Comparison of ENCODE assay signal across 8 mouse cellular contexts in the genomic region with DNA sequence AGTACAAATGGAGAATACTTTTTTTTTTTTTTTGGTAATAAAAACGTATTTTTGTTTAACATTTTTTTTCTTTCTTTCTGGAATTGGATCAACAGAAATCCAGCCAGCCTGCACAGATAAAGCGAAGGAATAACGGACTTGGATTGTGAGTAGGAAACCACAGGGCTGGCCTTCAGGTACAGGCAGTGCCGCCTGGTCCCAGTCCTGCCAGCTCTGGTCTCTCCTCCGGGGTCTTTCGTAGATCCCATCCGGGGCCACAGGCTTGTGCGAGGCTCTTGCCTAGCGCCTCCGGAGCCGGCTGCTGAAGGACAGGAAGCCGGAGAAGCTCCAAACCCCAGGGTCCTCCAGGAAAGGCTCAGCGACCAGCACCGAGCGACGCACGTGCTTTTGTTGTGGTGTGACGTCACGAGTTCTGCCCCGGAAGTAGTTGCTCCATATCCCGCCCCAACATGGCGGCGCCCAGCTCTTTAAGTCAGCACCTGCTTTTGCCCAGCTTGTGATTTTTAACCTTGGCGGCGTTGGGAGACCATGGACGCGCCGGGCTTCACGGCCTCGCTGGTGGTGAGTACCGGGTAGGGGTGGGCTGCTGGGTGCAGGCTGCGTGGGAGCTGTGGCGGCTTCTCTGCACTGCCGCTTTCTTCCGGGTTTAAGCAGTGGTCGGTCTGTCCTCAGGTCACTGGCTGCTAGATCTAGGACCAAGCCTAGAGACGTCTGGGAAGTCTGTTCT. TPM values are rescaled to one million over a fixed set of nuclear protein-coding genes. Genes with fewer than 3 reads are reported as not detected.
DNase-seq lines count a peak whose midpoint lies in the region; ATAC-seq lines count a peak whose summit lies in the region.

A gene (plus strand): TSS at position 435 of the 727 bp plus-strand sequence.

- H3K27ac ChIP-seq in heart, embryonic 13.5 days (replicated peaks): peak within 1 kb of the TSS; percentile 69
- H3K27ac ChIP-seq in liver, embryonic 12.5 days: no peak within 1 kb of the TSS
- no peak within 1 kb of the TSS for H3K27ac ChIP-seq in stomach, embryonic 15.5 days

- peak; percentile 85 for ATAC-seq in erythroid progenitor cell, adult 5-6 weeks (replicated peaks; ENCODE audit: low FRiP score, poor library complexity, severe bottlenecking)
- ATAC-seq in heart, embryonic 13.5 days (ENCODE audit: extremely low read depth, insufficient number of reproducible peaks, low FRiP score, low TSS enrichment): peak; percentile 77
- ATAC-seq in liver, embryonic 12.5 days: peak; percentile 90
- peak; percentile 91 for ATAC-seq in stomach, embryonic 15.5 days (ENCODE audit: insufficient read depth, low FRiP score, low read depth)

- under 1% methylated on average over 37 of the region's 37 CpGs for WGBS in heart, embryonic 13.5 days
- under 1% methylated on average over 37 of the region's 37 CpGs for WGBS in liver, embryonic 12.5 days (ENCODE audit: insufficient replicate concordance)
- under 1% methylated on average over 37 of the region's 37 CpGs for WGBS in stomach, embryonic 15.5 days

- no peaks in the 10 kb centered on the region for H3K36me3 ChIP-seq in heart, embryonic 13.5 days
- H3K36me3 ChIP-seq in liver, embryonic 12.5 days: no peaks in the 10 kb centered on the region
- no peaks in the 10 kb centered on the region for H3K36me3 ChIP-seq in stomach, embryonic 15.5 days

- peak within 1 kb of the TSS; percentile 88 for H3K4me3 ChIP-seq in heart, embryonic 13.5 days
- H3K4me3 ChIP-seq in liver, embryonic 12.5 days: peak within 1 kb of the TSS; percentile 73
- H3K4me3 ChIP-seq in stomach, embryonic 15.5 days (replicated peaks): peak within 1 kb of the TSS; percentile 80

- peak within 1 kb of the TSS; percentile 86 for H3K9ac ChIP-seq in heart, embryonic 13.5 days
- H3K9ac ChIP-seq in liver, embryonic 12.5 days: peak within 1 kb of the TSS; percentile 60
- H3K9ac ChIP-seq in stomach, embryonic 15.5 days: peak within 1 kb of the TSS; percentile 32; the same call in 1 of the 2 replicates

- peak; percentile 91 for DNase-seq in CD4-positive helper T cell, adult 2 months (ENCODE audit: low read depth, low spot score)
- DNase-seq in brain, embryonic 18.5 days (ENCODE audit: low read depth, low spot score): peak; percentile 84
- DNase-seq in kidney, postnatal 10 days: peak; percentile 93
- DNase-seq in natural killer cell, adult 2 months (ENCODE audit: low spot score in 2 of 2): peak; percentile 83

- H3K9me3 ChIP-seq in heart, embryonic 13.5 days: no peaks in the 10 kb centered on the region
- no peaks in the 10 kb centered on the region for H3K9me3 ChIP-seq in liver, embryonic 12.5 days (replicated peaks)
- H3K9me3 ChIP-seq in stomach, embryonic 15.5 days: no peaks in the 10 kb centered on the region

- 0 out of 2 replicates have a peak, but pooled peaks cover 5% of the 10 kb centered on the region for H3K27me3 ChIP-seq in heart, embryonic 13.5 days (replicated peaks)
- peaks cover 3% of the 10 kb centered on the region; the same call in 1 of the 2 replicates for H3K27me3 ChIP-seq in liver, embryonic 12.5 days (replicated peaks)
- H3K27me3 ChIP-seq in stomach, embryonic 15.5 days (replicated peaks): no peaks in the 10 kb centered on the region

- H3K4me1 ChIP-seq in heart, embryonic 13.5 days: peaks cover 11% of the 10 kb centered on the region
- H3K4me1 ChIP-seq in liver, embryonic 12.5 days: peaks cover 15% of the 10 kb centered on the region
- no peaks in the 10 kb centered on the region for H3K4me1 ChIP-seq in stomach, embryonic 15.5 days

- H3K4me2 ChIP-seq in heart, embryonic 13.5 days: peak within 1 kb of the TSS; percentile 85
- peak within 1 kb of the TSS; percentile 74 for H3K4me2 ChIP-seq in liver, embryonic 12.5 days
- H3K4me2 ChIP-seq in stomach, embryonic 15.5 days: peak within 1 kb of the TSS; percentile 84

RNA-seq across cellular contexts. Expression of the gene that starts here (rescaled TPM):
- total RNA-seq in erythroid progenitor cell, adult 5-6 weeks (2015; ENCODE audit: low replicate concordance): 1.7 TPM in 1 of 2 replicates, not detected in the other
- total RNA-seq in erythroid progenitor cell, adult 5-6 weeks (2017; ENCODE audit: low replicate concordance): 1.2 TPM in 1 of 2 replicates, not detected in the other
- 12.9 and 13.0 TPM in 2 replicates for polyA plus RNA-seq in heart, embryonic 13.5 days (2015; fragmentation: Nextera tagmentation; extraction: Ambion mirVana)
- polyA plus RNA-seq in liver, embryonic 12.5 days (2016; fragmentation: Nextera tagmentation; extraction: Ambion mirVana): 4.5 and 4.9 TPM in 2 replicates
- 7.9 and 9.5 TPM in 2 replicates for polyA plus RNA-seq in stomach, embryonic 15.5 days (2015; fragmentation: Nextera tagmentation; extraction: Ambion mirVana)

Comparison
In these comparisons a context has a peak if more than half of its experiments do, and no peak if none do; other contexts are left out.
1. H3K9ac ChIP-seq: peak in every context shown above with its lines; median percentile 86 in heart, embryonic 13.5 days; 60 in liver, embryonic 12.5 days; 32 in stomach, embryonic 15.5 days.